Mouse (Mus musculus): Measurements from ENCODE around the gene Ormdl2. TPM values are rescaled to one million over a fixed set of nuclear protein-coding genes. Genes with fewer than 3 reads are reported as not detected.

The Ormdl2 gene
- polyA plus RNA-seq (2015; fragmentation: Nextera tagmentation; extraction: Ambion mirVana), result 23.5 and 34.2 TPM in 2 replicates

DNA sequence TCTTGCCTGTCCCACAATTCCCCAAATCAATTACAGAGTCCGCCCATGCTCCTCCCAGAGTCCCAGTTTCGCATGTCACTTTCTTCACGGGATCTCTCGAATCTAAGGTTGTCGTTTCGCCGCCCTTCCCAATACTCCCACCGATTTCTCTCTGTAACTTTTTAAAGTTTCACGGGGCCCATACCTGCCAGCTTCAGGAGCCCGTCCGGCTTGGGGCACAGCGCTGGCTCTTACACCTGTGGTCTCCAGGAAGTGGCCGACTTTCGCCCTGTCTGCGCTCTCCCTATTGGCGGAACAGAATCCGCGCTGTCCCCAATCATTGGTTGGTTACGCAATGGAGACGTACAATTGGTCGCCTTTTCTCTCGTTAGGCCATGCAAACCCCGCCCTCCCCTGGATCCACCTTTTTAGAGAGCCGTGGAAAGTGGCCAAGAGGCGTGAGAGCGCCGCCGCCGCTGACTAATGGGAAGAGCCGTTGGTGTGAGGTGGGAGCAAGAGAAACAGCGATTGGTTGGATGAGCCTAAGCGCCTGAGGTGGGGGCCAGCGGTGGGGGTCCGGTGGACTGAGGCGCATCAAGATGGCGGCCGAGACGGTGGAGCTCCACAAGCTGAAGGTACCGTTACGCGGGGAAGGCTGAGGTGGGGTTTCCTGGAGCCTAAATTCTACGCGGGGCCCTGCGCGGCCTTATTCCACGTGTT lies at the start of gene Ormdl2:
TSS of gene Ormdl2 (minus strand) at position 288 of the 699 bp plus-strand sequence.
- peak; percentile 100 for ATAC-seq (ENCODE audit: low FRiP score)

DNA sequence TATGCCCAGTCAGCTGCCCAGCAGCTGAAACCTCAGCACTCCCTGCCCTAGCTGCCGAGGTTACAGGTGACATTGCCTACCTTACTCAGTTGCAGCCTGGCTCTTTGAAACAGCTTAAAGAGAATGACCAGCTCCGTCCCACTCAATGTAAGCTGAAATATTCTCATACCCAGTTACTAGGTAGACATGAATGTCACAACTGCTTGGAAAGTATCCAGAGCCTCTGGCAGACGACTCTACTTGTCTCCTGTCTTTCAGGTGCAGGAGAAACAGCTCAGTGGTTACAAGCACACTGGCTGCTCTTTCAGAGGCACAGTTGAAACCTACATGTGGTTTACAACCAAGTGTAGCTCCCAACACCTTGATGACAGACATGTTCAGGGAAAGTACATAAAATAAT lies 48.9 kb upstream of the Ormdl2 start:
- no peak for ATAC-seq (ENCODE audit: low FRiP score)
- H3K27me3 ChIP-seq (replicated peaks), result no peaks in the 10 kb centered on the region
- no peak overlapping the region for H3K27ac ChIP-seq (replicated peaks)
- H3K4me2 ChIP-seq, result no peak overlapping the region
- WGBS, result 86% methylated on average over 3 of the region's 3 CpGs
- no peaks in the 10 kb centered on the region for H3K4me1 ChIP-seq
- peaks cover 52% of the 10 kb centered on the region for H3K36me3 ChIP-seq
- H3K9me3 ChIP-seq (replicated peaks), result no peaks in the 10 kb centered on the region
- H3K4me3 ChIP-seq (replicated peaks), result no peak overlapping the region
- H3K9ac ChIP-seq (replicated peaks), result no peak overlapping the region

More for the DNA sequence above, at the start of gene Ormdl2:
- Histone ChIP-seq H3K27ac (replicated peaks) (peak within 1 kb of the TSS; percentile 75), H3K4me3 (replicated peaks) (peak within 1 kb of the TSS; percentile 71), H3K9me3 (replicated peaks) (no peaks in the 10 kb centered on the region), H3K4me1 (peaks cover 20% of the 10 kb centered on the region), H3K4me2 (peak within 1 kb of the TSS; percentile 85), H3K36me3 (peaks cover 35% of the 10 kb centered on the region), H3K9ac (replicated peaks) (peak within 1 kb of the TSS; percentile 75), H3K27me3 (replicated peaks) (no peaks in the 10 kb centered on the region)
- under 1% methylated on average over 46 of the region's 46 CpGs for WGBS

DNA sequence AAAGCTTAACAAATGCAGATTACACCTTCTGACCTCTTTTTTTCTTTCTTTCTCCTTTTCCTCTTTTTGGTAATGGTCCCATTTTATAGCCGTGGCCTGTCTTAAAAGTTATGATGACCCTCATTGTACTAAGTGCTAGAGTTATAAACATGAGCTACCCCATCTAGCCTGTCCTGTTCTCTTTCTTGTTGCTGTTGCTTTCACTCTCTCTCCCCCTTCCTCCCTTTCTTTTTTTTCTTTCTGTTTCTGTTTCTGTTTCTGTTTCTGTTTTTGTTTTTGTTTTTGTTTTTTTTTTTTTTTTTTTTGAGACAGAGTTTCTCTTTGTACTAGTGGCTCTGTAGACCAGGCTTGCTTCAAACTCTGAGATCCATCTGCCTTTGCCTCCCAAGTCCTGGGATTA lies 45.1 kb upstream of the Ormdl2 start:
- H3K36me3 ChIP-seq, result peaks cover 24% of the 10 kb centered on the region
- no peaks in the 10 kb centered on the region for H3K9me3 ChIP-seq (replicated peaks)
- no peaks in the 10 kb centered on the region for H3K27me3 ChIP-seq (replicated peaks)
- no peak overlapping the region for H3K4me2 ChIP-seq
- H3K4me1 ChIP-seq, result no peaks in the 10 kb centered on the region
- H3K27ac ChIP-seq (replicated peaks), result no peak overlapping the region
- no peak overlapping the region for H3K4me3 ChIP-seq (replicated peaks)
- no peak overlapping the region for H3K9ac ChIP-seq (replicated peaks)
- WGBS, result 91% methylated on average over 1 of the region's 1 CpGs
- no peak for ATAC-seq (ENCODE audit: low FRiP score)

DNA sequence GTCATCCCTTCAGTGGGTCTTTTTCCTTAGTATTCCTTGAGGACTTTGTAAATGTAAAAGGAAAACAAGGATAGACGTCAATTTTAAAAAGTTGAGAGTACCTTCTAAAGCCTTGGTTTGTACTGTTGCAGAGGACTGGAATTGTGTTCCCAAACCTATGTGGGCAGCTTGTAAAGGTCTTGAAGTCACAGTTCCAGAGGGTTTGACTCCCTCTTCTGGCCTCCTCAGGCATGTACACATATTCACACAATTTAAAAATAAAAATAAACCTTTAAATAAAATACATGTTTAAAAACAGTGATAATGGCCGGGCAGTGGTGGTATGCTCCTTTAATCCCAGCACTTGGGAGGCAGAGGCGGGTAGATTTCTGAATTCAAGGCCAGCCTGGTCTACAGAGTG lies 44.6 kb upstream of the Ormdl2 start:
- Histone ChIP-seq H3K4me2 (no peak overlapping the region), H3K9ac (replicated peaks) (no peak overlapping the region), H3K9me3 (replicated peaks) (no peaks in the 10 kb centered on the region), H3K4me1 (no peaks in the 10 kb centered on the region), H3K4me3 (replicated peaks) (no peak overlapping the region), H3K27ac (replicated peaks) (no peak overlapping the region), H3K36me3 (peaks cover 21% of the 10 kb centered on the region), H3K27me3 (replicated peaks) (no peaks in the 10 kb centered on the region)
- ATAC-seq (ENCODE audit: low FRiP score), result no peak
- WGBS, result 85% methylated on average over 3 of the region's 3 CpGs

DNA sequence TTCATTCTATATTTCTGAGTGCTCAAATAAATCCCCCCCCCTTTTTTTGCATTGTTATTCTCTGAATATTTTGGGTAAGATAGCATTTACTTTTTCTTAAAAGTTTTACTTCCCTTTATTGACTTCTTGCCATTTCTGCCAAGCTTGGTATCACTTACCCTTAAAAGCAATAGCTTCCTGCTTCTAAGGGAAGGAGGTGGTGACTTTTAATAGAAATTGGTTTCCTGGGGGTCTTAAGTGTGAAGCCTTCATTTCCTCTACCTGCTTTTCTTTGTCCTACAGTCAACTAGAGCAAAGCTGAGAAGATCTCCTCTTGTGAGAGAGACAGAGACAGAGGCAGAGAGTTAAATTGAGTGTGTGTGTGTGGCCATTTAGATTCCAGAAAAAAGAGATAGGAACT lies 39.7 kb upstream of the Ormdl2 start:
- ATAC-seq (ENCODE audit: low FRiP score), result no peak
- H3K4me2 ChIP-seq, result no peak overlapping the region
- H3K27ac ChIP-seq (replicated peaks), result no peak overlapping the region
- H3K36me3 ChIP-seq, result peaks cover 19% of the 10 kb centered on the region
- no peak overlapping the region for H3K4me3 ChIP-seq (replicated peaks)
- H3K27me3 ChIP-seq (replicated peaks), result no peaks in the 10 kb centered on the region
- no peaks in the 10 kb centered on the region for H3K9me3 ChIP-seq (replicated peaks)
- H3K4me1 ChIP-seq, result no peaks in the 10 kb centered on the region
- no peak overlapping the region for H3K9ac ChIP-seq (replicated peaks)

DNA sequence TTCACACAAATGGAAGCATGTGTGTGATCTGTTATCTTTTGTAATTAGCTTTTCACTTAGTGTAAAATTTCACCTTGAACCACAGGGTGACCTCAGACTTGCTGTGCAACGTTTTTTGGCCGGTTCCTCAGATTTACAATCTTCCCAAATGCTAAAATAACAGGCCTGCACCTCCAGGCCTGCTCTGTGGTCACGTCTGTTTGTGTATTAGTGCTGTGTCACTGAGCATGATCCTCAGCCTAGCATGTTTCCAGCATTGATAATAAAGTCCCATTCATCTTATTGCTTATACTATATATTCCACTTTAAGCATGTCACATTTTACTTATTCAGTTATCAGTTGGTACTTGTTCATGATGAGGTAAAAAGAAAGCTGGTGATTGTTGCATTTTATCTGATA lies 28.9 kb upstream of the Ormdl2 start:
- Histone ChIP-seq H3K4me2 (no peak overlapping the region), H3K4me3 (replicated peaks) (no peak overlapping the region), H3K36me3 (peaks cover 40% of the 10 kb centered on the region), H3K4me1 (peaks cover 4% of the 10 kb centered on the region; the same call in 1 of the 2 replicates), H3K9ac (replicated peaks) (no peak overlapping the region), H3K27me3 (replicated peaks) (no peaks in the 10 kb centered on the region), H3K27ac (replicated peaks) (no peak overlapping the region), H3K9me3 (replicated peaks) (no peaks in the 10 kb centered on the region)
- no peak for ATAC-seq (ENCODE audit: low FRiP score)
- WGBS, result 70% methylated on average over 3 of the region's 3 CpGs

DNA sequence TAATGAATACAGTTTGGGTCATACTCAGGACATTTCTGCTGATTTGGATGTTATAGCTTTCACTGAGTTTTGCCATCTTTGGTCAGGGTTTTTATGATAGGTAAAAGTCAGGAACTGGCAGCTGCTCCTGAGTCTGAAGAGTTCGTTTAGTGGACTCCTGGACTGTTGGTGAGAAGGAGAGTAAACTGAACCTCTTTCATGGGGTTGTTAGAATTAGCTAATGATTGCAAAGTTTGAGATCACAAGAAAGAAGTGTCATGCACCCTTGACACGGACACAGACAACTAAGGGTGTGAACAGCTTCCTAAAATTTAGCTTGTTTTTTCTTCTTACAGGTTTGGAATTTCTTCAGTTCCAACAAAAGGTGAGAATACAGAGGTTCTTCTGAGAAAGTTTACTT lies 27.0 kb upstream of the Ormdl2 start:
- WGBS, result 53% methylated on average over 2 of the region's 2 CpGs
- H3K4me1 ChIP-seq, result peaks cover 4% of the 10 kb centered on the region; the same call in 1 of the 2 replicates
- H3K36me3 ChIP-seq, result peaks cover 40% of the 10 kb centered on the region

DNA sequence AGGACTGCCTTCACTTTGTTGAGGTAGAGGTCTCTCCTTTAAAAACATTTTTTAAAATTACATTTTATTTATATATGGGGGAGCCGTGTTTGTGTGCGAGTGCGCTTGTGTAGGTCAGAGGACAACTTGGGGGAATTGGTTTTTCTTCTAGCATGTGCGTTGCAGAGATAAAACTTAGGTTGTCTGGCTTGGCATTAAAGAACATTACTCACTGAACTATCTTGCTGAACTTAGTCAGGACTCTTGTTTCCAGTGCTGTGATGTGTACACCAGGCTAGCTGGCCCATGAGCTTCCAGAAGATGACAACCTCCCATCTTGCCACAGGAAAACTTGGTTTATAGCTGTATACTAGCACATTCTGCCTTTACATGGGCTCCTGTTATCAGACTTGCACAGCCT lies 25.2 kb upstream of the Ormdl2 start:
- no peaks in the 10 kb centered on the region for H3K27me3 ChIP-seq (replicated peaks)
- H3K4me1 ChIP-seq, result peaks cover 4% of the 10 kb centered on the region; the same call in 1 of the 2 replicates
- ATAC-seq (ENCODE audit: low FRiP score), result no peak
- WGBS, result 97% methylated on average over 4 of the region's 4 CpGs
- H3K36me3 ChIP-seq, result peaks cover 51% of the 10 kb centered on the region
- no peak overlapping the region for H3K4me3 ChIP-seq (replicated peaks)
- H3K27ac ChIP-seq (replicated peaks), result no peak overlapping the region
- H3K9me3 ChIP-seq (replicated peaks), result no peaks in the 10 kb centered on the region
- H3K4me2 ChIP-seq, result no peak overlapping the region
- no peak overlapping the region for H3K9ac ChIP-seq (replicated peaks)

More for the DNA sequence above, 27.0 kb upstream of the Ormdl2 start:
- Histone ChIP-seq H3K9ac (replicated peaks) (no peak overlapping the region), H3K27me3 (replicated peaks) (no peaks in the 10 kb centered on the region), H3K9me3 (replicated peaks) (no peaks in the 10 kb centered on the region), H3K4me3 (replicated peaks) (no peak overlapping the region), H3K27ac (replicated peaks) (no peak overlapping the region), H3K4me2 (no peak overlapping the region)
- no peak for ATAC-seq (ENCODE audit: low FRiP score)

DNA sequence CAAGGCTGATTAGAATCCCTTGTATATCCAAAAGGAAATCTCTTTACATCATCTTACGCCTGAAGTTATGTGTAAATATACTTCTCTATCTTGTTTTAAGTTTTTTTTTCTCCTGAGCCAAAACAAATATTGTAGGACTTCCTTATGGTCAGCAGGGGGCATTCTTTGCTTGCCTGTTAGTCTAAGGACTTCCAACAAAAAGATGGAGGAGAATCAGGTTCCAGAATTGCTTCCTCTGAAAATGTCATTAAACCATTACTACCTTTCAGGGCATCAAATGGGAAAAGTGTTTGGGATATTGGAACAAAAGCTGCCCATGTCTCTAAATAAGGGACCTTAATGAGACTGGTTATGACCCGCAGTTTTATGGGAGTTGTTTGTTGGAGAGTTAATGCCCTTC lies 24.1 kb upstream of the Ormdl2 start:
- Histone ChIP-seq H3K9me3 (replicated peaks) (no peaks in the 10 kb centered on the region), H3K4me3 (replicated peaks) (no peak overlapping the region), H3K27me3 (replicated peaks) (no peaks in the 10 kb centered on the region), H3K9ac (replicated peaks) (no peak overlapping the region), H3K4me1 (peaks cover 4% of the 10 kb centered on the region; the same call in 1 of the 2 replicates), H3K27ac (replicated peaks) (no peak overlapping the region), H3K36me3 (peaks cover 49% of the 10 kb centered on the region), H3K4me2 (0 out of 2 replicates have a peak overlapping the region, but pooled peaks have one; percentile 1)
- WGBS, result 20% methylated on average over 2 of the region's 2 CpGs
- no peak for ATAC-seq (ENCODE audit: low FRiP score)

DNA sequence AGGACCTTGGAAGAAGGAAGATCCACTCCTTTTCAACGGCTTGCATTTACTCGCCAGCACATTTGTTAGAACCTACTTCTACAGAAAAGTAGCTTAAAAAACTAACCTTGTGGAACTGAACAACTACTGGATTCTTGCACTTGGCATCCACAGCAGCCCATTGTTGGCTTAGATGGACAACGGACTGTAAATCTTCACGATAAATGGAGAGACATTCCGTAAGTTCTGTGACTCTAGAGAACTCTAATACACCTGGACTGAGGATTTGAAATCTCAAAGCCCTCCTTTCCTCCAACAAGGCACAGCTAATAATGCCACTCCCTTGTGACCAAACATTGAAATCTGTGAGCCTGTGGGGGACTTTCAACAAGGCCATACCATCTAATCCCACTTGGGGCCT lies 21.8 kb upstream of the Ormdl2 start:
- H3K27me3 ChIP-seq (replicated peaks), result no peaks in the 10 kb centered on the region
- H3K27ac ChIP-seq (replicated peaks), result no peak overlapping the region
- ATAC-seq (ENCODE audit: low FRiP score), result no peak
- H3K4me1 ChIP-seq, result peaks cover 4% of the 10 kb centered on the region; the same call in 1 of the 2 replicates
- H3K4me3 ChIP-seq (replicated peaks), result no peak overlapping the region
- 87% methylated on average over 5 of the region's 5 CpGs for WGBS
- no peak overlapping the region for H3K9ac ChIP-seq (replicated peaks)
- H3K36me3 ChIP-seq, result peaks cover 46% of the 10 kb centered on the region
- no peak overlapping the region for H3K4me2 ChIP-seq
- H3K9me3 ChIP-seq (replicated peaks), result no peaks in the 10 kb centered on the region

DNA sequence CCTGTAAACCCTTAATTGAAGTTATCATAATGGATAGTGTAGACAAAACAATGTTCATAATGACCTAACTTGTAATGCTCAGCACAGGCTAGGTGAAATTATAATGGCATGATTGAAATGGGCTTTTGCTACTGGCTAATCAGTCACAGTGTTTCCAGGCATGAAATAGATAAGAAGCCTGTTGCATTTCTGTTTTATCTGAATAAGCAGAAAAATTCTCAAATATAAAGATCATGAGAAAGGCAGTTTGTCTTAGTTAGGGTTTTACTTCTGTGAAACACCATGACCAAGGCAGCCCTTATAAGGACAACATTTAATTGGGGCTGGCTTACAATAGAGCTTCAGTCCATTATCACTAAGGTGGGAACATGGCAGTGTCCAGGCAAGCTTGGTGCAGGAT lies 19.2 kb upstream of the Ormdl2 start:
- no peak for ATAC-seq (ENCODE audit: low FRiP score)
- no peak overlapping the region for H3K27ac ChIP-seq (replicated peaks)
- H3K4me1 ChIP-seq, result peaks cover under 1% of the 10 kb centered on the region; the same call in 1 of the 2 replicates
- H3K36me3 ChIP-seq, result peaks cover 53% of the 10 kb centered on the region
- no peak overlapping the region for H3K4me3 ChIP-seq (replicated peaks)
- H3K4me2 ChIP-seq, result no peak overlapping the region
- H3K9me3 ChIP-seq (replicated peaks), result no peaks in the 10 kb centered on the region
- no peaks in the 10 kb centered on the region for H3K27me3 ChIP-seq (replicated peaks)
- H3K9ac ChIP-seq (replicated peaks), result no peak overlapping the region

DNA sequence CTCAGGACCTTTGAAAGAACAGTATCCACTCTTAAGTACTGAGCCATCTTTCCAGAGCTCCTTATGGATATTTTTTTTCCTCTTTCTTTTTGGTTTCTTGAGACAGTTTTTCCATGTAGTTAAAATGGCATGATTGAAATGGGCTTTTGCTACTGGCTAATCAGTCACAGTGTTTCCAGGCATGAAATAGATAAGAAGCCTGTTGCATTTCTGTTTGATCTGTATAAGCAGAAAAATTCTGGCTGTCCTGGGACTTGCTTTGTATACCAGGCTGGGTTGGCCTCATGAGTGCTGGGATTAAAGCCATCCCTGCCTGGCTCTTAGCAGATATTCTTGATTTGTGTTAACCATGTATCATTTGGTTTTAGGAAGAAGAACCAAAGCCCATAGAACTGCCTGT lies 18.0 kb upstream of the Ormdl2 start:
- H3K27ac ChIP-seq (replicated peaks), result no peak overlapping the region
- no peaks in the 10 kb centered on the region for H3K9me3 ChIP-seq (replicated peaks)
- H3K4me1 ChIP-seq, result no peaks in the 10 kb centered on the region
- H3K4me3 ChIP-seq (replicated peaks), result no peak overlapping the region
- H3K27me3 ChIP-seq (replicated peaks), result no peaks in the 10 kb centered on the region
- no peak overlapping the region for H3K4me2 ChIP-seq
- H3K36me3 ChIP-seq, result peaks cover 53% of the 10 kb centered on the region
- H3K9ac ChIP-seq (replicated peaks), result no peak overlapping the region
- ATAC-seq (ENCODE audit: low FRiP score), result no peak
